Mouse (Mus musculus) ES-Bruce4 (cell line): Measurements from ENCODE around the gene Olfr178.

Experiments used
- CTCF ChIP-seq: IDR thresholded peaks from one replicate; pipeline ENCODE4 v1.8.1; 2011; ENCODE audit warnings: low read depth, low read length
- EP300 ChIP-seq: IDR thresholded peaks from 2 replicates; pipeline ENCODE4 v1.6.1; 2011; ENCODE audit warnings: low read depth, low read length; ENCODE audit not compliant: insufficient read depth
- POLR2A ChIP-seq: IDR thresholded peaks from one replicate; pipeline ENCODE4 v1.8.1; 2011; ENCODE audit warnings: low read length; ENCODE audit not compliant: insufficient read depth

DNA sequence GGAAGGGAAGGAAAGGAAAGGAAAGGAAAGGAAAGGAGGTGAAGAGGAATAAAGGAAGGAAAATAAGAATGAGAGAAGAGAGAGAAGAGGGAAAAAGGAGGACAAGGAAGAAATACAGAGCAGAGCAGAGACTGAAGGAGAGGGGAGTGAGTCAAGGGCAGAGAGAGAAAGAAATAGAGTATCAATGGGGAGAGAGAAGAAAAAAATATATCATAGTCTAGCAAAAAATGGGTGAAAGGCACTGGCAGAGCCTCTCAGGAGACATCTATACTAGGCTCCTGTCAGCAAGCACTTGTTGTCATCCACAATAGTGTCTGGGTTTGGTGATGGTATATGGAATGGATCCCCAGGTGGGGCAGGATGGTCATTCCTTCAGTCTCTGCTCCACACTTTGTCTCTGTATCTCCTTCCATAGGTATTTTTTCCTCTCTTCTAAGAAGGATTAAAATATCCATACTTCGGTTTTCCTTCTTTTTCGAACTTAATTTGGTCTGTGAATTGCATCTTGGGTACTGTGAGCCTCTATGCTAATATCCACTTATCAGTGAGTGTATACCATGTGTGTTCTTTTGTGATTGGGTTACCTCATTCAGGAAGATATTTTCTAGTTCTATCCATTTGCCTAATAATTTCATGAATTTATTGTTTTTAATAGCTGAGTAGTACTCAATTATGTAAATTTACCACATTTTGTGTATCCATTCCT lies 31.7 kb downstream of the Olfr178 start:
- TF ChIP-seq POLR2A: no peak
- TF ChIP-seq CTCF: no peak
- TF ChIP-seq EP300: no peak
